Mouse (Mus musculus) gastrocnemius, adult 2 months (tissue): ENCODE results near the gene Wbp2nl. TPM values are rescaled to one million over a fixed set of nuclear protein-coding genes. Genes with fewer than 3 reads are reported as not detected.

Experiments used
- DNase-seq: peaks from one replicate; pipeline ENCODE4 v3.0.0; 2022
- H3K27ac ChIP-seq: fragments of 200-600 bp; 2 replicates; pipeline ENCODE4 v1.8.1; 2022; ENCODE audit warnings: mild to moderate bottlenecking
- H3K4me3 ChIP-seq: fragments of 200-600 bp; 2 replicates; pipeline ENCODE4 v1.8.1; 2022; ENCODE audit warnings: mild to moderate bottlenecking, moderate library complexity
- CTCF ChIP-seq: fragments of 200-600 bp; IDR thresholded peaks from 2 replicates; pipeline ENCODE4 v1.8.1; 2022; ENCODE audit warnings: antibody characterized with exemption, mild to moderate bottlenecking, moderate library complexity
- intact Hi-C: fragments of 180-260 bp; cut with DNase I; formaldehyde crosslinking; loops from one replicate; pipeline ENCODE4 v1.15.1; 2025
- total RNA-seq, 2 experiments: library from RNA; stranded (reverse); gene quantifications; 2 replicates each; pipeline ENCODE4 v1.2.3; 2021

The Wbp2nl gene
- total RNA-seq, 2 experiments from 2014 or later, result not detected

GRCm38 (mm10) chr15:82344971-82345370 lies 46.2 kb downstream of the Wbp2nl start:
- intact Hi-C loops, result loop anchor here (5.0 to 10.0 kb wide), 3 partner anchors 198 to 490 kb away; partner anchors contain the start of genes Mei1, Srebf2 and Tob2
- H3K4me3 ChIP-seq, result no peak overlapping the region
- peak overlapping the region; percentile 24; the same call in 1 of the 2 replicates for H3K27ac ChIP-seq
- TF ChIP-seq CTCF, result no peak
- DNase-seq, result no peak

GRCm38 (mm10) chr15:82345820-82346470 lies 47.2 kb downstream of the Wbp2nl start:
- intact Hi-C loops, result loop anchor here (10.0 kb wide), 2 partner anchors 281 to 491 kb away; partner anchors contain the start of genes Mei1 and Tob2
- Histone ChIP-seq H3K4me3 (peak overlapping the region; percentile 75), H3K27ac (peak overlapping the region; percentile 99)
- peak; percentile 98 for DNase-seq
- TF ChIP-seq CTCF, result no peak

- intact Hi-C loops, result loop anchor here (10.0 kb wide), 2 partner anchors 282 to 492 kb away; partner anchors contain the start of genes Mei1 and Tob2
- no peak; the same call in 1 of the 2 replicates for TF ChIP-seq CTCF
- H3K4me3 ChIP-seq, result peak overlapping the region; percentile 75
- peak overlapping the region; percentile 99 for H3K27ac ChIP-seq
- no peak for DNase-seq
Observed at GRCm38 (mm10) chr15:82346580-82347302, 48.0 kb downstream of the Wbp2nl start.

- intact Hi-C loops, result loop anchor here (10.0 kb wide), 2 partner anchors 282 to 492 kb away; partner anchors contain the start of genes Mei1 and Tob2
- Histone ChIP-seq H3K4me3 (peak overlapping the region; percentile 75), H3K27ac (peak overlapping the region; percentile 99)
- no peak for TF ChIP-seq CTCF
- DNase-seq, result no peak
Observed at GRCm38 (mm10) chr15:82347303-82347676, 48.5 kb downstream of the Wbp2nl start.

GRCm38 (mm10) chr15:82347852-82348251 lies 49.1 kb downstream of the Wbp2nl start:
- intact Hi-C loops, result loop anchor here (10.0 kb wide), 2 partner anchors 283 to 493 kb away; partner anchors contain the start of genes Mei1 and Tob2
- TF ChIP-seq CTCF, result no peak
- DNase-seq, result no peak
- Histone ChIP-seq H3K4me3 (peak overlapping the region; percentile 75; the same call in 1 of the 2 replicates), H3K27ac (peak overlapping the region; percentile 99; the same call in 1 of the 2 replicates)

- H3K4me3 ChIP-seq, result no peak overlapping the region
- no peak for TF ChIP-seq CTCF
Observed at GRCm38 (mm10) chr15:82348258-82348998, 49.7 kb downstream of the Wbp2nl start.

GRCm38 (mm10) chr15:82348999-82349341 lies 50.2 kb downstream of the Wbp2nl start:
- no peak overlapping the region for H3K4me3 ChIP-seq
- no peak for DNase-seq
- TF ChIP-seq CTCF, result no peak
- intact Hi-C loops, result loop anchor here (10.0 kb wide), 2 partner anchors 284 to 494 kb away; partner anchors contain the start of genes Mei1 and Tob2
- peak overlapping the region; percentile 16; the same call in 1 of the 2 replicates for H3K27ac ChIP-seq

More at GRCm38 (mm10) chr15:82348258-82348998, 49.7 kb downstream of the Wbp2nl start:
- no peak for DNase-seq
- H3K27ac ChIP-seq, result peak overlapping the region; percentile 16; the same call in 1 of the 2 replicates
- intact Hi-C loops, result loop anchor here (10.0 kb wide), 2 partner anchors 284 to 494 kb away; partner anchors contain the start of genes Mei1 and Tob2

- H3K27ac ChIP-seq, result no peak overlapping the region
- no peak for TF ChIP-seq CTCF
- H3K4me3 ChIP-seq, result no peak overlapping the region
- no peak for DNase-seq
- intact Hi-C loops, result no loop called here
Observed at GRCm38 (mm10) chr15:82350349-82350748, 51.6 kb downstream of the Wbp2nl start.

- no peak for DNase-seq
- Histone ChIP-seq H3K4me3 (no peak overlapping the region), H3K27ac (no peak overlapping the region)
- no peak for TF ChIP-seq CTCF
- intact Hi-C loops, result no loop called here
Observed at GRCm38 (mm10) chr15:82351480-82351879, 52.7 kb downstream of the Wbp2nl start.

- H3K27ac ChIP-seq, result peak overlapping the region; percentile 99
- peak overlapping the region; percentile 87 for H3K4me3 ChIP-seq
- intact Hi-C loops, result no loop called here
- no peak for TF ChIP-seq CTCF
- no peak for DNase-seq
Observed at GRCm38 (mm10) chr15:82353078-82353744, 54.5 kb downstream of the Wbp2nl start.

GRCm38 (mm10) chr15:82353745-82354113 lies 55.0 kb downstream of the Wbp2nl start:
- Histone ChIP-seq H3K4me3 (peak overlapping the region; percentile 87), H3K27ac (peak overlapping the region; percentile 99)
- no peak for DNase-seq
- TF ChIP-seq CTCF, result no peak
- intact Hi-C loops, result loop anchor here (2.0 kb wide), 2 partner anchors 27 to 63 kb away; partner anchors contain the start of gene Cyp2d22
